Mouse (Mus musculus): Measurements from ENCODE around the gene Obscn. TPM values are rescaled to one million over a fixed set of nuclear protein-coding genes. Genes with fewer than 3 reads are reported as not detected.

Gene Obscn
- polyA plus RNA-seq, 1 experiment from 2014 or later, result 0.42 TPM

DNA sequence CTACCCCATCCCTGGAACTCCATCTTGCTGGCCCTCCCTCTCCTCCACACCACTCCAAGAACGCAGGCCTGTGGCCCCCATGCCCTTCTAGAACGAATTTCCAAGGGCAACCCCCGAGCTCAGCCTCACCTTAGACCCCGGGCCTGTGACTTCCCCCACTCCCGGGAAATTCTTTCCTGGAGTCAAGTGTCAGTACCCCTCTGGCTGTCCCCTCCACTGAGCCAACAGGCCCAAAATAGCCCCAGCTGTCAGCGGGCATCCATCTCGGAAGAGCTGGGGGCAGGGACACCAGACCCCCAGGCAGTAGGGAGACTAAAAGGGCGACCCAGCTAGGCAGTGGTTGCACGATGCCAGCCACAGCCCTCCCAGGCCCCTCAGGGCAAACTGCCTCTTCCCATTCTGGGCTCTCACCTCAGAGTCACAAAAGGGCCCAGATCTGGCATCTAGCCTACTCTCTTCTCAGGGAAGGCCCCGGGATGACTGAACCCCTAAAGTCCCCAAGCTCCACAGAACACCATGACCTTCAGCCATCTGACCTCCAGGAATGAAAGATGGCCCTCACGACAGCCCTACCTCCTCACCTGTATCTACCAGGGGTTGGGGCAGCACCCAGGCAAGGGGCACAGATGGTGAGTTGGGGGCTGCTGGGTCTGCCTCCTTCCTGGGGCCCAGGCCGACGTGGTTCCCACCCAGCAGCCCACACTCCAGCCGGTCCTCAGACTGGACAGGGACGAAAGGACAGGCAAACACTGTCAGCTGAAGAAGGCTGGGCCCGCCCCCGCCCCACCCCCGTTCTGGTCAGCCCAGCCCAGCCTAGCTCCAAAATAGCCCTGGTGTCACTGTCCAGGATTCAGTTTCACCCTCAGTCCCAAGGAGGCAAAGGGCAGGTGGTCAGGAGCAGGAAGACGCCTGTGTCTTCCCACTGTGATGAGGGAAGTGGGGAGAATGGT lies 2.6 kb upstream of the Obscn start:
- H3K27ac ChIP-seq, result no peak overlapping the region
- no peak overlapping the region for H3K4me2 ChIP-seq (replicated peaks)
- no peaks in the 10 kb centered on the region for H3K9me3 ChIP-seq
- peaks cover 10% of the 10 kb centered on the region for H3K4me1 ChIP-seq
- no peak overlapping the region for H3K9ac ChIP-seq
- H3K4me3 ChIP-seq, result no peak overlapping the region
- H3K36me3 ChIP-seq, result no peaks in the 10 kb centered on the region
- ATAC-seq (ENCODE audit: low FRiP score, low read depth), result no peak
- H3K27me3 ChIP-seq (replicated peaks), result peaks cover 43% of the 10 kb centered on the region
- 73% methylated on average over 19 of the region's 19 CpGs for WGBS

- no peaks in the 10 kb centered on the region for H3K9me3 ChIP-seq
- no peak for ATAC-seq (ENCODE audit: low FRiP score, low read depth)
- no peak overlapping the region for H3K27ac ChIP-seq
- no peak overlapping the region for H3K4me2 ChIP-seq (replicated peaks)
- no peak overlapping the region for H3K9ac ChIP-seq
- no peaks in the 10 kb centered on the region for H3K36me3 ChIP-seq
- H3K4me3 ChIP-seq, result no peak overlapping the region
- 74% methylated on average over 12 of the region's 12 CpGs for WGBS
- H3K27me3 ChIP-seq (replicated peaks), result peaks cover 59% of the 10 kb centered on the region
- H3K4me1 ChIP-seq, result peaks cover 10% of the 10 kb centered on the region
These were observed 948 bp upstream of the Obscn start for GRCm38 (mm10) chr11:59136994-59137706.

- H3K27me3 ChIP-seq (replicated peaks), result peaks cover 61% of the 10 kb centered on the region
- H3K4me3 ChIP-seq, result peak overlapping the region; percentile 19
- ATAC-seq (ENCODE audit: low FRiP score, low read depth), result 0 out of 2 replicates have a peak, but pooled peaks have one; percentile 6
- H3K4me2 ChIP-seq (replicated peaks), result peak overlapping the region; percentile 54
- H3K9ac ChIP-seq, result peak overlapping the region; percentile 17; the same call in 1 of the 2 replicates
- no peaks in the 10 kb centered on the region for H3K9me3 ChIP-seq
- no peaks in the 10 kb centered on the region for H3K36me3 ChIP-seq
- 5% methylated on average over 55 of the region's 55 CpGs for WGBS
- H3K27ac ChIP-seq, result no peak overlapping the region
- H3K4me1 ChIP-seq, result peaks cover 10% of the 10 kb centered on the region
These were observed 966 bp downstream of the Obscn start for GRCm38 (mm10) chr11:59135051-59135820.

GRCm38 (mm10) chr11:59134373-59134997 lies 1.7 kb downstream of the Obscn start:
- Histone ChIP-seq H3K4me3 (no peak overlapping the region), H3K27me3 (replicated peaks) (peaks cover 61% of the 10 kb centered on the region), H3K27ac (no peak overlapping the region), H3K9me3 (no peaks in the 10 kb centered on the region), H3K4me1 (peaks cover 10% of the 10 kb centered on the region), H3K4me2 (replicated peaks) (peak overlapping the region; percentile 35), H3K36me3 (no peaks in the 10 kb centered on the region), H3K9ac (no peak overlapping the region)
- 6% methylated on average over 34 of the region's 35 CpGs for WGBS
- 0 out of 2 replicates have a peak, but pooled peaks have one; percentile 29 for ATAC-seq (ENCODE audit: low FRiP score, low read depth)

- Histone ChIP-seq H3K27ac (no peak overlapping the region), H3K36me3 (no peaks in the 10 kb centered on the region), H3K4me1 (peaks cover 10% of the 10 kb centered on the region), H3K27me3 (replicated peaks) (peaks cover 51% of the 10 kb centered on the region), H3K4me3 (no peak overlapping the region), H3K9ac (no peak overlapping the region), H3K4me2 (replicated peaks) (no peak overlapping the region), H3K9me3 (no peaks in the 10 kb centered on the region)
- no peak for ATAC-seq (ENCODE audit: low FRiP score, low read depth)
- 83% methylated on average over 2 of the region's 3 CpGs for WGBS
These were observed 4.1 kb downstream of the Obscn start for GRCm38 (mm10) chr11:59132065-59132464.

- Histone ChIP-seq H3K27ac (no peak overlapping the region), H3K4me1 (peaks cover 10% of the 10 kb centered on the region), H3K27me3 (replicated peaks) (peaks cover 45% of the 10 kb centered on the region), H3K9me3 (no peaks in the 10 kb centered on the region), H3K4me2 (replicated peaks) (no peak overlapping the region), H3K36me3 (no peaks in the 10 kb centered on the region), H3K9ac (no peak overlapping the region), H3K4me3 (no peak overlapping the region)
- WGBS, result 66% methylated on average over 18 of the region's 18 CpGs
- ATAC-seq (ENCODE audit: low FRiP score, low read depth), result no peak
These were observed 4.8 kb downstream of the Obscn start for GRCm38 (mm10) chr11:59131348-59131919.

- no peak overlapping the region for H3K27ac ChIP-seq
- WGBS, result 93% methylated on average over 9 of the region's 9 CpGs
- H3K36me3 ChIP-seq, result no peaks in the 10 kb centered on the region
- H3K9ac ChIP-seq, result no peak overlapping the region
- H3K9me3 ChIP-seq, result no peaks in the 10 kb centered on the region
- ATAC-seq (ENCODE audit: low FRiP score, low read depth), result no peak
- no peak overlapping the region for H3K4me2 ChIP-seq (replicated peaks)
- peaks cover 38% of the 10 kb centered on the region for H3K27me3 ChIP-seq (replicated peaks)
- H3K4me3 ChIP-seq, result no peak overlapping the region
- H3K4me1 ChIP-seq, result peaks cover 7% of the 10 kb centered on the region
These were observed 5.4 kb downstream of the Obscn start for GRCm38 (mm10) chr11:59130782-59131181.

- H3K36me3 ChIP-seq, result no peaks in the 10 kb centered on the region
- WGBS, result 91% methylated on average over 5 of the region's 5 CpGs
- no peak overlapping the region for H3K9ac ChIP-seq
- H3K4me1 ChIP-seq, result no peaks in the 10 kb centered on the region
- H3K27me3 ChIP-seq (replicated peaks), result no peaks in the 10 kb centered on the region
- H3K27ac ChIP-seq, result no peak overlapping the region
- H3K4me3 ChIP-seq, result no peak overlapping the region
- H3K9me3 ChIP-seq, result no peaks in the 10 kb centered on the region
- H3K4me2 ChIP-seq (replicated peaks), result no peak overlapping the region
- no peak for ATAC-seq (ENCODE audit: low FRiP score, low read depth)
These were observed 30.3 kb downstream of the Obscn start for GRCm38 (mm10) chr11:59105945-59106344.

- Histone ChIP-seq H3K4me2 (replicated peaks) (no peak overlapping the region), H3K9ac (no peak overlapping the region), H3K9me3 (no peaks in the 10 kb centered on the region), H3K4me3 (no peak overlapping the region), H3K36me3 (no peaks in the 10 kb centered on the region), H3K27ac (no peak overlapping the region), H3K27me3 (replicated peaks) (no peaks in the 10 kb centered on the region), H3K4me1 (no peaks in the 10 kb centered on the region)
- 65% methylated on average over 3 of the region's 3 CpGs for WGBS
- ATAC-seq (ENCODE audit: low FRiP score, low read depth), result no peak
These were observed 33.9 kb downstream of the Obscn start for GRCm38 (mm10) chr11:59102324-59102723.

DNA sequence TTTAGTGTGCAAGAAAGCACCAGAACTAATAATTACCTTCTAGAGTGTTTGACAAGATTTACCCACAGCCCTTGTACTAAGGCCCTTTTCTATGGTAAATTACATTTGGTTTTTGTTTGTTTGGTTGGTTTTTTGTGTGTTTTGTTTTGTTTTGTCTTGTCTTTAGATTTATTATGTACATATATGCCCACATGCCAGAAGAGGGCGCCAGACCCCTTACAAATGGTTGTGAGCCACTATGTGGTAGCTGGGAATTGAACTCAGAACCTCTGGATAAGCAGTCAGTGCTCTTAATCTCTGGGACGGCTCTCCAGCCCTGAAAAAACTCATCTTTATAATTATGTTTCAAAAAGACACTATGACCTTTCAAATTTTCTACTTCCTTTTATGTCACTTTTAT lies 37.9 kb downstream of the Obscn start:
- no peak for ATAC-seq (ENCODE audit: low FRiP score, low read depth)
- Histone ChIP-seq H3K27ac (no peak overlapping the region), H3K4me1 (no peaks in the 10 kb centered on the region), H3K27me3 (replicated peaks) (no peaks in the 10 kb centered on the region), H3K9ac (no peak overlapping the region), H3K36me3 (no peaks in the 10 kb centered on the region), H3K4me2 (replicated peaks) (no peak overlapping the region), H3K4me3 (no peak overlapping the region), H3K9me3 (no peaks in the 10 kb centered on the region)
- 26% methylated on average over 2 of the region's 2 CpGs for WGBS

DNA sequence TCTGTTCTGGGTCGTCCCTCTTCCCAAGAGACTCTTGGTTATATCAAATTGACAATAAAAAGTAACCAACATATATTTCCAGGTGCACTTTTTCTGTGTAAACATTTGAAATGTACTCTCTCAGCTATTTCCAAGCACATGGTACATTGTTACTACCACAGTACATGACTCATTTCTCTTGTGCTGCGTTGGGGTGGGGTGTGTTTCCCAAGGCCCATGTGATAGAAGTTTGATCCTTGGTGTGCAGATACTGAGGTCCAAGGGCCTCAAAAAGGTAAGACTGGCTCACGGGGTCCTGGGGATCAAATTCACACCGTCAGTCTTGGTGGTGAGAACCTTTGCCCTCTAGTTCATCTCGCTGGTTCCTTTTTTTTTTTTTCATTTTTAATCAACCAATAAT lies 38.4 kb downstream of the Obscn start:
- no peaks in the 10 kb centered on the region for H3K27me3 ChIP-seq (replicated peaks)
- 72% methylated on average over 5 of the region's 5 CpGs for WGBS
- H3K9me3 ChIP-seq, result no peaks in the 10 kb centered on the region
- H3K4me2 ChIP-seq (replicated peaks), result no peak overlapping the region
- H3K27ac ChIP-seq, result no peak overlapping the region
- H3K4me3 ChIP-seq, result no peak overlapping the region
- no peak overlapping the region for H3K9ac ChIP-seq
- no peaks in the 10 kb centered on the region for H3K4me1 ChIP-seq
- no peaks in the 10 kb centered on the region for H3K36me3 ChIP-seq
- ATAC-seq (ENCODE audit: low FRiP score, low read depth), result no peak

All from neural tube, embryonic 12.5 days (tissue).